Mouse (Mus musculus): ENCODE measurements around the gene Reps1.

- TF ChIP-seq CTCF (IDR thresholded peaks at IDR 0.05; ENCODE audit: low read depth) (no peak), EP300 (IDR thresholded peaks at IDR 0.05; ENCODE audit: low read depth) (no peak)
Observed at GRCm38 (mm10) chr10:18090691-18091090, 35.0 kb downstream of the Reps1 start.
